Mouse (Mus musculus) bone marrow macrophage, adult 2 months (primary cell): Measurements from ENCODE around the gene Nup155.

Source experiments
- CTCF ChIP-seq: IDR thresholded peaks from 2 replicates; pipeline ENCODE4 v1.5.1; 2012; ENCODE audit warnings: low read depth, mild to moderate bottlenecking, low read length, moderate library complexity
- POLR2A ChIP-seq: IDR thresholded peaks from 2 replicates; pipeline ENCODE4 v1.6.1; 2012; ENCODE audit warnings: mild to moderate bottlenecking, low read depth, low read length, borderline replicate concordance

DNA sequence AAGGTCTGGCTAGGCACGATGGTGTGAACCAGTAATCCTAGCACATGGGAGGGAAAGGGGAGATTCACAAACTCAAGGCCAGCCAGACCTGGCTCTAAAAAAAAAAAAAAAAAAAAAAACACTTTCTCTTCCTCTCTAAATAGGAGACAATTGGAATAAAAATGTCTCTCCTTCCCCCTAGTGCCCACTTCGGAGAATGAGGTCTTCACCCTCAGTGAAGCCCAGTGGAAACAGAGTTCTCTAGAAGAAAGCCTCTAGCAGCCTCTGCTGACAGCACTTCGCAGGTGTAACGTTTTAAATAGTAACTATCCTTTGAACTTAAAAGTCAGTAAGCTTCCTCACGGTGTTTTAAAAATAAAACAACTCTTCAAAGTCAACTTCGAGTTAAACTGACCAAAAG is 43.9 kb upstream of the Nup155 start:
- TF ChIP-seq CTCF: no peak
- TF ChIP-seq POLR2A: no peak
